Mouse (Mus musculus) lung, postnatal 4 days (tissue): ENCODE measurements around the gene Izumo1.
"Not testable (repeated sequence)": the region's sequence is repeated elsewhere in the genome, so short reads cannot be mapped to it uniquely, and the experiment has no call there.

Source experiments
- DNase-seq, 2 experiments: peaks; one replicate each; pipeline ENCODE4 v3.0.0; 2021

Izumo1 gene

GRCm38 (mm10) chr7:45643441-45644178 lies 22.0 kb downstream of the Izumo1 start:
- DNase-seq = peak; percentile 95 to 98

- DNase-seq = peak; percentile 55 to 59
These were observed 22.6 kb downstream of the Izumo1 start for GRCm38 (mm10) chr7:45644183-45644582.

DNA sequence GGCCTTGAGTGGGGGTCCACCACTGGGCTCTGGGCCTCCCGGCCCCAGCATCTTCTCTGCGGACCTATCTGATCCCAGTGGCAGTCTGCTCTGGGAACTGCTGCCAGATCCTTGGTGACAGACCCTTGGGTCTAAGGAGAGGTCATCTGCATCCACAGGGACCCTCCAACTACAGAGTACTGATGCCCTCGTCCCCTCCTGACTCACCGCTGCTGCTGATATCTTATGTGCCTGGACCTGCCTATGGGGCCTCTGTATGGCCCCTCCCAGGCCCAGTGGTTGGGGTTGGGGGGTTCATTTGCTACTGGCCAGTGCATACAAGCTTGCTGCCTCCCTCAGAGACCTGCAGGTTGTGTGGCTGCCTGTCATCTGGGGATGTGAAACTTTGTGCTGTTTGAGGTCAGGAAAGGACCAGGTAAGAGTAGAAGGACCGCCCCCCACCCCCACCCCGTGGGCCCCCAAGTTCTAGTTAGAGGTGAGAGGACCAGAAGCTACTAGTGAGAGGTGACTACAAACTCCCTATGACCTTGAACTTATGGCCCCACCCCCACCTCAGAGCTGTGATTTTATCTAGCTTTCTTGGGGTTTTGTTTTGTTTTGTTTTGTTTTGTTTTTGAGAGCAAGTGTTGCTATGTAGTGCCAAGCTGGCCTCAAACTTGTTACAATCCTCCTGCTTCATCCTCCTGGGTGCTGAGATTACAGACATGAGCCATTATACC lies 23.4 kb downstream of the Izumo1 start:
- DNase-seq = no peak

DNA sequence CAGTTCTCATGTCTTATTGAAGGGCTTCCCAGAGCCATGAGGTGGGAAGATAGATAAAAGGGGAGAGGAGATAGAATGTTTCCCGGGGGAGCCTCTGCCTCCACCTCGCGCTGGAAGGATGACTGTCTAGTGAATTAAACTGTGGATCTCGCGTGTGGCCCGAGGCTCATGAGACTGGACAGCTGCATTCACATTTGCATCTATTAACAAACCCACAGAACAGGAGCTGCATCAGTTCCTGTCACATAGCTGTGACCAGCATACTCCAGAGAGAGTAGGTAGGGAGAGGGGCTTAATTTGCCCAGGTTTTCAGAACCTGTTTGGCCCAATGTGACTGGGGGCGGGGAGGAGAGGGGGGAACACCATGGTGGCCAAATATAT lies 24.0 kb downstream of the Izumo1 start:
- no peak for DNase-seq

GRCm38 (mm10) chr7:45646671-45647070 lies 25.1 kb downstream of the Izumo1 start:
- peak in 1 of 2 experiments; percentile 18 for DNase-seq

- DNase-seq = no peak
These were observed 27.7 kb downstream of the Izumo1 start for GRCm38 (mm10) chr7:45649351-45649750.

DNA sequence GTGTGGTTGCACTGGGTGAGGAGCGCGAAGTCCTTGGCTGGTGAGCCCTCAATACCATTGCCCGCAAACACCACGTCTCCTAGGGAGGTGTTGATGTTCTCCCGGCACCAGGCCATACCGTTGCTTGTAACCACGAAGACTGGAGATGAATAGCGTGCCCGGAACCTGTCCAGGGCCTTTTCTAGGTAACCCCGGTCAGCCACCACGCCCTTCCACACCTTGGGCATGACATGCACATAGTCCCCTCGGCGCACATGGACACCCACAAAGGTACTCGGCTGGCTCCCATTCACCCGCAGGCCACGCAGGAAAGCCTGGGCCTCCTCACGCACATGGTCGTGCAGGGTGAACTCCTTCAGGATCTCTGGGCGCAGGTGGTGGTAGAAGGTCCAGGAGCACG lies 28.9 kb downstream of the Izumo1 start:
- DNase-seq = not testable (repeated sequence)

GRCm38 (mm10) chr7:45654424-45655047 lies 32.9 kb downstream of the Izumo1 start:
- DNase-seq = peak in 1 of 2 experiments; percentile 15

- DNase-seq = peak in 1 of 2 experiments; percentile 19
These were observed 39.3 kb downstream of the Izumo1 start for GRCm38 (mm10) chr7:45660746-45661478.

GRCm38 (mm10) chr7:45661702-45662101 lies 40.1 kb downstream of the Izumo1 start:
- DNase-seq = peak in 1 of 2 experiments; percentile 4

GRCm38 (mm10) chr7:45665303-45666138 lies 43.9 kb downstream of the Izumo1 start:
- DNase-seq = peak in 1 of 2 experiments; percentile 23

DNA sequence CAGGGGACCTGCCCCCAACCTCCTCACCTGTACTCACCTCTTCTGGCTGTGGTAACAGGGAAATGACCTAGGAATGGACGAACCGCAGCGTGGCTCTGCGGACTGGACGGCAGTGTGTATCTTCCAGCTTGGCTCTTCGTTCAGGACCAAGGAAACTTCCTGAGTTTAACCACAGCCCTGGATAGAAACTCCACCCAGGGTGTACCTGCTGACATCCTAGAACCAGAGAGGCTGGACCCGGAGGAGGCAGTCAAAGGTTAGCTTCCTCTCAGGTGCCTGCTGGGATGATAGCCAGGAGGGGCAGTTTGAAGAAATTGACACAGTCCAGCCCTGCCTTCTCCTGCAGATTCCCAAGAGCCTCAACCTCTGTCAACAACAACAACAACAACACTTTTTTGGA lies 44.5 kb downstream of the Izumo1 start, which contains the start of gene Fut2:
Gene Fut2 (minus strand): TSS at position 234 of the 400 bp plus-strand sequence.
- DNase-seq = peak in 1 of 2 experiments; percentile 17

GRCm38 (mm10) chr7:45667761-45668160 lies 46.1 kb downstream of the Izumo1 start:
- DNase-seq = peak in 1 of 2 experiments; percentile 11

- no peak for DNase-seq
These were observed 47.3 kb downstream of the Izumo1 start for GRCm38 (mm10) chr7:45668921-45669320.

DNA sequence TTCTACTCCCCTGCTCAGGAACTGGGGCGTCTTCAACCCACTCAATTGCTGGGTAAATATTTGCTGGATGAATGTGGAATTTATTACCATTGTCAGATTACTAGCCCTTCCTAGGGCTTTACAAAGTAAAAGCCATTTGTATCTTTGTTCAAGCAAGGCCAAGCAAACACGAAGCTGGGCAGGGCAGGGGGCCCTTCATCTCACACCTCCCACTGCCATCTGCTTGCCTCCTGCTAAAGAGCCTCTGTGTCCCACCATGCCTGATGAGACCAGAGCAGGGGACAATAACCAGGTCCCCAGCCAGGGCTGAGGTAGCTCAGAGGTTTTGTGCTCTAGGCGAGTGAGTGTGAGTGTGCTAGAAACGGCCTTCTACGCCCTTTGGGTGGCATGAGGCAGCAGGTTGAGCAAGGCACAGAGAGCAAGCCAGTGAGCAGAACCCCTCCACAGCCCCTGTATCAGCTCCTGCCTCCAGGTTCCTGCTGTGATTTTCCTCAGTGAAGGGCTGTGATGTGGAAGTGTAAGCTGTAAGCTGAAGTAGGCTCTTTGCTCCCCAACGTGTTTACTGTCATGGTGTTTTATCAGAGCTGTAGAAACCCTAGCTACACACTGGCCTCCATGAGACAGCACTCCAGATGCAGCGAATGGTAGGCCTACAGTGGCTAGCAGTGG lies 56.1 kb downstream of the Izumo1 start:
- DNase-seq = no peak
